Mouse (Mus musculus) embryonic fibroblast, embryonic 13.5 days (primary cell): Measurements from ENCODE around the gene Amn1. TPM values are rescaled to one million over a fixed set of nuclear protein-coding genes. Genes with fewer than 3 reads are reported as not detected.
"Not testable (repeated sequence)": the region's sequence is repeated elsewhere in the genome, so short reads cannot be mapped to it uniquely, and the experiment has no call there.

ENCODE experiments used
- H3K27ac ChIP-seq: 2 replicates; pipeline ENCODE4 v1.5.1; 2012; ENCODE audit warnings: low read length, control low read depth, inconsistent platforms; ENCODE audit not compliant: insufficient read depth
- H3K4me1 ChIP-seq: 2 replicates; pipeline ENCODE4 v1.6.1; 2011; ENCODE audit warnings: low read length; ENCODE audit not compliant: control insufficient read depth, insufficient read depth
- H3K4me3 ChIP-seq: 2 replicates; pipeline ENCODE4 v1.5.1; 2011; ENCODE audit warnings: mild to moderate bottlenecking, control low read depth, low read length; ENCODE audit not compliant: insufficient read depth
- CTCF ChIP-seq: IDR thresholded peaks from 2 replicates; pipeline ENCODE4 v1.5.1; 2011; ENCODE audit warnings: mild to moderate bottlenecking, control low read depth, low read length, moderate library complexity, borderline replicate concordance; ENCODE audit not compliant: insufficient read depth
- POLR2A ChIP-seq: IDR thresholded peaks from 2 replicates; pipeline ENCODE4 v1.6.1; 2011; ENCODE audit warnings: low read depth, mild to moderate bottlenecking, control low read depth, low read length, moderate library complexity
- polyA plus RNA-seq: library from polyadenylated mRNA; stranded (reverse); fragments of >200 nt; gene quantifications from 2 replicates; pipeline ENCODE4 v1.2.4, GENCODE M21; 2011; ENCODE audit warnings: low read depth; ENCODE audit not compliant: missing spikeins, insufficient read length

Amn1 gene
- polyA plus RNA-seq, result 19.3 and 19.6 TPM in 2 replicates

- TF ChIP-seq POLR2A, result peak; percentile 95
- no peak for TF ChIP-seq CTCF
- peaks cover 3% of the 10 kb centered on the region for H3K4me1 ChIP-seq
- peak within 1 kb of the TSS; percentile 89 for H3K4me3 ChIP-seq
- H3K27ac ChIP-seq, result peak within 1 kb of the TSS; percentile 91
Observed at GRCm38 (mm10) chr6:149188041-149188924, at the start of gene Amn1. Amn1 (minus strand) TSS chr6:149188712.

GRCm38 (mm10) chr6:149236807-149237206 is 48.3 kb upstream of the Amn1 start:
- no peak overlapping the region for H3K27ac ChIP-seq
- no peak for TF ChIP-seq POLR2A
- no peak overlapping the region for H3K4me3 ChIP-seq
- H3K4me1 ChIP-seq, result 0 out of 2 replicates have a peak, but pooled peaks cover 2% of the 10 kb centered on the region

- TF ChIP-seq CTCF (no peak), POLR2A (no peak)
- Histone ChIP-seq H3K4me3 (no peak overlapping the region), H3K27ac (peak overlapping the region; percentile 26; the same call in 1 of the 2 replicates), H3K4me1 (0 out of 2 replicates have a peak, but pooled peaks cover 2% of the 10 kb centered on the region)
Observed at GRCm38 (mm10) chr6:149233918-149234317, 45.4 kb upstream of the Amn1 start.

- TF ChIP-seq POLR2A (no peak), CTCF (no peak)
- H3K27ac ChIP-seq, result no peak overlapping the region
- no peaks in the 10 kb centered on the region for H3K4me1 ChIP-seq
- no peak overlapping the region for H3K4me3 ChIP-seq
Observed at GRCm38 (mm10) chr6:149224751-149225150, 36.2 kb upstream of the Amn1 start.

GRCm38 (mm10) chr6:149221296-149221695 is 32.8 kb upstream of the Amn1 start:
- no peaks in the 10 kb centered on the region for H3K4me1 ChIP-seq
- no peak overlapping the region for H3K27ac ChIP-seq
- H3K4me3 ChIP-seq, result no peak overlapping the region
- TF ChIP-seq CTCF (no peak), POLR2A (no peak)

- Histone ChIP-seq H3K4me3 (no peak overlapping the region), H3K4me1 (no peaks in the 10 kb centered on the region), H3K27ac (no peak overlapping the region)
- TF ChIP-seq POLR2A (no peak), CTCF (no peak)
Observed at GRCm38 (mm10) chr6:149198572-149198971, 10.1 kb upstream of the Amn1 start.

GRCm38 (mm10) chr6:149197116-149197515 is 8.6 kb upstream of the Amn1 start:
- Histone ChIP-seq H3K4me1 (no peaks in the 10 kb centered on the region), H3K27ac (no peak overlapping the region), H3K4me3 (no peak overlapping the region)
- no peak for TF ChIP-seq POLR2A

GRCm38 (mm10) chr6:149193276-149193905 is 4.9 kb upstream of the Amn1 start:
- TF ChIP-seq POLR2A, result no peak
- no peak for TF ChIP-seq CTCF
- H3K4me3 ChIP-seq, result no peak overlapping the region
- peak overlapping the region; percentile 68 for H3K27ac ChIP-seq
- no peaks in the 10 kb centered on the region for H3K4me1 ChIP-seq

- H3K4me1 ChIP-seq, H3K27ac ChIP-seq, H3K4me3 ChIP-seq: not testable (repeated sequence)
Observed at GRCm38 (mm10) chr6:149191951-149192350, 3.4 kb upstream of the Amn1 start.

GRCm38 (mm10) chr6:149189340-149189922 is 919 bp upstream of the Amn1 start:
- no peak overlapping the region for H3K27ac ChIP-seq
- peaks cover 3% of the 10 kb centered on the region for H3K4me1 ChIP-seq
- TF ChIP-seq CTCF (no peak), POLR2A (no peak)
- H3K4me3 ChIP-seq, result no peak overlapping the region
